Mouse (Mus musculus) C2C12 (cell line): ENCODE data around the gene Txn1. TPM values are rescaled to one million over a fixed set of nuclear protein-coding genes. Genes with fewer than 3 reads are reported as not detected.
A peak's percentile ranks its signal among the peaks of the same experiment; 100 is the strongest.

Source experiments
- H3K27me3 ChIP-seq: one replicate; pipeline ENCODE4 v1.6.1; 2011; ENCODE audit not compliant: control insufficient read depth, insufficient read depth, insufficient read length
- H3K36me3 ChIP-seq: one replicate; pipeline ENCODE4 v1.6.1; 2011; ENCODE audit not compliant: control insufficient read depth, insufficient read depth
- H3K4me3 ChIP-seq: one replicate; pipeline ENCODE4 v1.5.1; 2011; ENCODE audit warnings: mild to moderate bottlenecking, control low read depth; ENCODE audit not compliant: poor library complexity, insufficient read depth, severe bottlenecking
- H3K79me2 ChIP-seq: one replicate; pipeline ENCODE4 v1.6.1; 2011; ENCODE audit not compliant: control insufficient read depth, insufficient read depth
- H3K79me3 ChIP-seq: one replicate; pipeline ENCODE4 v1.6.1; 2011; ENCODE audit warnings: low read depth, control low read depth
- H3ac ChIP-seq: one replicate; pipeline ENCODE3; 2011; ENCODE audit warnings: low read depth; ENCODE audit not compliant: control insufficient read depth, insufficient read length
- CEBPB ChIP-seq: IDR thresholded peaks from one replicate; pipeline ENCODE4 v1.6.1; 2011; ENCODE audit warnings: low read depth, mild to moderate bottlenecking, control low read depth, moderate library complexity
- CTCF ChIP-seq: IDR thresholded peaks from one replicate; pipeline ENCODE4 v1.5.1; 2011; ENCODE audit not compliant: control insufficient read depth, insufficient read depth, insufficient read length
- FOSL1 ChIP-seq: IDR thresholded peaks from one replicate; pipeline ENCODE4 v1.8.0; 2011; ENCODE audit warnings: mild to moderate bottlenecking, low read length; ENCODE audit not compliant: poor library complexity, insufficient read depth, severe bottlenecking
- MAX ChIP-seq: IDR thresholded peaks from one replicate; pipeline ENCODE4 v1.6.1; 2011; ENCODE audit warnings: mild to moderate bottlenecking, control low read depth
- MYOD1 ChIP-seq: IDR thresholded peaks from one replicate; pipeline ENCODE4 v1.6.1; 2011; ENCODE audit warnings: low read depth; ENCODE audit not compliant: control insufficient read depth, insufficient read length
- MYOG ChIP-seq: IDR thresholded peaks from one replicate; pipeline ENCODE4 v1.6.1; 2011; ENCODE audit not compliant: control insufficient read depth, insufficient read length; ENCODE audit errors: extremely low read depth
- USF1 ChIP-seq: IDR thresholded peaks from one replicate; pipeline ENCODE4 v1.6.1; 2011; ENCODE audit warnings: low read depth, mild to moderate bottlenecking, control low read depth, moderate library complexity
- long read RNA-seq, 2 experiments: library from polyadenylated mRNA; unstranded; transcript quantifications; one replicate each; pipeline ENCODE4 v2.0.0; 2019 to 2020
- polyA plus RNA-seq: library from polyadenylated mRNA; unstranded; fragments of >200 nt; fragmentation: generic; extraction: Trizol; gene quantifications from one replicate; pipeline ENCODE4 v1.2.1, GENCODE M21; 2012; ENCODE audit warnings: missing spikeins

The Txn1 gene
- 623 TPM for polyA plus RNA-seq
- long read RNA-seq, experiment 1, transcript Txn1-201 (5 exons, 1,051 nt) = major isoform, 630 of 650 reads
- long read RNA-seq, experiment 1, partial matches to known transcripts = 14 of 650 reads
- long read RNA-seq, experiment 1, other reads (novel, unspliced or antisense) = 6 of 650 reads
- long read RNA-seq, experiment 2, transcript Txn1-201 (5 exons, 1,051 nt) = major isoform, 221 of 224 reads
- long read RNA-seq, experiment 2, partial matches to known transcripts = 0 of 224 reads
- long read RNA-seq, experiment 2, other reads (novel, unspliced or antisense) = 3 of 224 reads

DNA sequence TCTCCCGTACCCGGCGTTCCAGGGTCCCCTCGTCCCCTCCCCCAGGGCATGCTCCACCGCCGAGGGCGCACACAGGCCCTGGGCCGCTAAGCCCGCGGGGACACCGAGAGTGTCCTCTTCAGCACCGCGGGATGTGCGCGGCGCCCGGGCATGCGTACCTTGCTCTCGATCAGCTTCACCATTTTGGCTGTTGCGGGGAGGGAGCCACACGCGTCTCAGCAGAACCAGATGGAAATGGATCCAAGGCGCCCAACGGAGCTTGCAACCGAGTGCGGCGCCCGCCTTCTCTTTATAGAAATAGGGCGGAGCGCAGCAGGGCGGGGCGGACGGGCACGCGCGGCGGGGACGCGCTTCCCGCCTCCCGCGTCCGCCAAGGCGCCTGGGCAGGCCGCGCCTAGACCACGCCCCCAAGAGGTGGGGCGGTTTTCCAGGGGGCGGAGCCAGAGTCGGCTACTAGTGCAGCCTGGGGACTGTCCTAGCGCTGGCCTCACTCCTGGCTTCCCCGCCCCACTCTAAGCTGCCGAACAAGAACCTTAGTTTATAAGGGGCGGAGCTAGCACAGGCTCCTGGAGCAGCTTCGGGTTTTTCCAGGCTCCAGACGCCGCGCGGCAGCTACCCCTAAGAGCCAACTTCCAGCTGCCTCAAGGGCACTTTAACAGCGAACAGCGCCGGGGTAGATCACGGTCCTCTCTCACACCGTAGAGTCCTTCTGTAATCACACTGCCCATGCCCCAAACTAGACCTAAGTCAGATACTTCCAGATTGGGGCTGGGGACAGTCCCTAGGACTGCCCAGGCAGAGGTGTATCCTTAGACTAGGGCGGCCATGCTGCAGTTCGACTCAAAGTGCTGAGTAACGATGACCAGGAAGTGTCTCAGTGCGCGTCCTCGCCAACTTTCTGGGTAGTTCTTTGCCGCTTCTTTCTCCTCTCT is at the start of gene Txn1:
TSS of gene Txn1 (minus strand) at position 383 of the 932 bp plus-strand sequence.
- Histone ChIP-seq H3K36me3 (peaks cover 34% of the 10 kb centered on the region), H3K79me2 (peaks cover 48% of the 10 kb centered on the region), H3K4me3 (peak within 1 kb of the TSS; percentile 82), H3K27me3 (no peaks in the 10 kb centered on the region), H3K79me3 (peaks cover 44% of the 10 kb centered on the region), H3ac (peak within 1 kb of the TSS; percentile 87)
- no peak for TF ChIP-seq USF1
- no peak for TF ChIP-seq CTCF
- no peak for TF ChIP-seq MYOD1
- no peak for TF ChIP-seq FOSL1
- no peak for TF ChIP-seq MAX
- TF ChIP-seq CEBPB = no peak
- no peak for TF ChIP-seq MYOG

GRCm38 (mm10) chr4:58003501-58003900 is 47.3 kb upstream of the Txn1 start:
- Histone ChIP-seq H3K79me3 (no peaks in the 10 kb centered on the region), H3K36me3 (no peaks in the 10 kb centered on the region), H3ac (no peak overlapping the region), H3K79me2 (no peaks in the 10 kb centered on the region), H3K4me3 (no peak overlapping the region), H3K27me3 (peaks cover 5% of the 10 kb centered on the region)
- TF ChIP-seq MAX (no peak), FOSL1 (no peak), CEBPB (no peak), CTCF (no peak), USF1 (no peak), MYOD1 (no peak), MYOG (no peak)

DNA sequence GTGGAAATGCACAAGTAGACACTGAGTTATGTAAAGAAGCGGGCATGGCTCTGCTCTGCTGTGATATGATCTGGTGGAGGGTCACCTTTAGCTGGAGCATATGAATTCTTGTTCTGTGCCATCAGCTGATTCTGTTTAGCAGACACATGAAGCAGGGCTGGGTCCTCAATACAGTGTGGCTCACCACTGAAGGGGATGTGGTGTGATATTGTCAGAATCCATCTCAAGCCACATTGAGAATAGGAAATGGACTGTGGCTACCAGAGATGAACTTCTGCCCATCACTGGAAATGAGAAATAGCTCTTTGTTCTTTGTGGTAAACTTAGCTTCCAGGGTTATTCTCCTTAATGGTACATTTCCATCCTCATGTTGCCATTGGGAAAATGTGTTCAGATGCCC is 35.2 kb upstream of the Txn1 start:
- H3ac ChIP-seq = no peak overlapping the region
- no peaks in the 10 kb centered on the region for H3K36me3 ChIP-seq
- H3K79me3 ChIP-seq = no peaks in the 10 kb centered on the region
- H3K79me2 ChIP-seq = no peaks in the 10 kb centered on the region
- H3K4me3 ChIP-seq = no peak overlapping the region
- no peaks in the 10 kb centered on the region for H3K27me3 ChIP-seq
- TF ChIP-seq MAX (no peak), MYOD1 (no peak), CTCF (no peak), CEBPB (no peak), USF1 (no peak), MYOG (no peak), FOSL1 (no peak)

GRCm38 (mm10) chr4:57974400-57975117 is 18.3 kb upstream of the Txn1 start:
- H3K4me3 ChIP-seq = no peak overlapping the region
- H3K79me3 ChIP-seq = no peaks in the 10 kb centered on the region
- no peaks in the 10 kb centered on the region for H3K27me3 ChIP-seq
- no peaks in the 10 kb centered on the region for H3K36me3 ChIP-seq
- no peak overlapping the region for H3ac ChIP-seq
- TF ChIP-seq MYOG = no peak
- TF ChIP-seq FOSL1 = no peak
- no peak for TF ChIP-seq USF1
- no peak for TF ChIP-seq CTCF
- TF ChIP-seq CEBPB = no peak
- TF ChIP-seq MYOD1 = no peak
- no peak for TF ChIP-seq MAX
- no peaks in the 10 kb centered on the region for H3K79me2 ChIP-seq

DNA sequence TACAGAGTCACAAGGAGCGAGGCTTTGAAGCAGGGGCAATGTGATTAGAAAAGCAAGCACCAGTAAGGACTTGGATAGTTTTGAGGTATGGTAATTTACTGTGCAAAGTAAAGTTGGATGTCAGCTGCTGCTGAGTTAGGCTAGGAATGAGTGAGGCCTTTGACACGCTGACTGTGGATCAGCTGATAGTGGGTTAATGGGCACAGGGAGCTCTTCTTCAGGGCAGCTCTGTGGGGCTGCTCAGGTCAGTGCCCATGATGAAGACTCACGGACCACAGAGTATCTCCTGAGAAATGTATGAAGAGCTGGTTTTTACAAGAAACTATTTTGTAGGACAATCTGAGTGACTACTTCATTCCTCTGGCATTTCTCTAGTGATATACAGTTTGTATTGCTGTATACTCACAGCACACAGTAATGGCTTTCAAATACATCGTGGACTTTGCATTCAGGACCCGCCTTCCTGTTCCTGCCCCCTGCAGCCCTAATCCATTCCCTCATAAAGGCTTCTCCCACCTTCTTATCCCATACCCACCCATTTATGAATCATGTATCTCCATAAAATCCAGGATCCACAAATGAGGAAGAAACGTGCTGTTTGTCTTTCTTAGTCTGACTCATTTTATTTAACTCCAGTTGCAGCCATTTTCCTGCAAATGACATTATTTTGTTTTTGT is 17.5 kb upstream of the Txn1 start:
- no peaks in the 10 kb centered on the region for H3K79me2 ChIP-seq
- TF ChIP-seq USF1 = no peak
- no peak for TF ChIP-seq CEBPB
- no peak for TF ChIP-seq MAX
- no peak for TF ChIP-seq MYOD1
- TF ChIP-seq FOSL1 = no peak

More for the DNA sequence above, 17.5 kb upstream of the Txn1 start:
- H3K36me3 ChIP-seq = no peaks in the 10 kb centered on the region
- no peaks in the 10 kb centered on the region for H3K79me3 ChIP-seq
- no peak overlapping the region for H3ac ChIP-seq
- H3K4me3 ChIP-seq = no peak overlapping the region
- no peaks in the 10 kb centered on the region for H3K27me3 ChIP-seq
